Mouse (Mus musculus): ENCODE measurements at regions not wholly inside any gene's neighbourhood (a gene's known extent, or its start where the extent isn't known, plus 50 kb on each side); places are given as distances from the start of the nearest gene placed in this dataset.

GRCm38 (mm10) chr19:15736200-15736599 lies 210.9 kb downstream of the Psat1 start:
- no peak overlapping the region for H3K27ac ChIP-seq (ENCODE audit: low read depth, low read length)
- H3K4me3 ChIP-seq (ENCODE audit: low read depth, low read length) = no peak overlapping the region
- TF ChIP-seq CTCF (IDR thresholded peaks at IDR 0.05; ENCODE audit: low read depth) = no peak
- ATAC-seq = no peak
- no peaks in the 10 kb centered on the region for H3K4me1 ChIP-seq (replicated peaks; ENCODE audit: control insufficient read depth, insufficient read depth, low read length)
- WGBS = 86% methylated on average over 2 of the region's 2 CpGs
- H3K27me3 ChIP-seq (replicated peaks; ENCODE audit: control insufficient read depth, insufficient read depth, low read length) = no peaks in the 10 kb centered on the region
- no peak overlapping the region for H3K9ac ChIP-seq (ENCODE audit: low read depth, low read length)
- no peaks in the 10 kb centered on the region for H3K9me3 ChIP-seq (ENCODE audit: control insufficient read depth)
- H3K4me2 ChIP-seq (replicated peaks; ENCODE audit: low read depth) = no peak overlapping the region
- H3K36me3 ChIP-seq (ENCODE audit: control insufficient read depth, insufficient read depth) = no peaks in the 10 kb centered on the region

GRCm38 (mm10) chr19:15726785-15727406 lies 220.2 kb downstream of the Psat1 start:
- no peaks in the 10 kb centered on the region for H3K9me3 ChIP-seq (ENCODE audit: control insufficient read depth)
- H3K9ac ChIP-seq (ENCODE audit: low read depth, low read length) = no peak overlapping the region
- H3K4me1 ChIP-seq (replicated peaks; ENCODE audit: control insufficient read depth, insufficient read depth, low read length) = no peaks in the 10 kb centered on the region
- no peak overlapping the region for H3K4me3 ChIP-seq (ENCODE audit: low read depth, low read length)
- no peak for TF ChIP-seq CTCF (IDR thresholded peaks at IDR 0.05; ENCODE audit: low read depth)
- no peaks in the 10 kb centered on the region for H3K27me3 ChIP-seq (replicated peaks; ENCODE audit: control insufficient read depth, insufficient read depth, low read length)
- H3K27ac ChIP-seq (ENCODE audit: low read depth, low read length) = no peak overlapping the region
- no peak overlapping the region for H3K4me2 ChIP-seq (replicated peaks; ENCODE audit: low read depth)
- no peaks in the 10 kb centered on the region for H3K36me3 ChIP-seq (ENCODE audit: control insufficient read depth, insufficient read depth)
- no peak for ATAC-seq
- WGBS = 77% methylated on average over 13 of the region's 13 CpGs

- Histone ChIP-seq H3K27ac (ENCODE audit: low read depth, low read length) (no peak overlapping the region), H3K36me3 (ENCODE audit: control insufficient read depth, insufficient read depth) (no peaks in the 10 kb centered on the region), H3K4me3 (ENCODE audit: low read depth, low read length) (no peak overlapping the region), H3K4me2 (replicated peaks; ENCODE audit: low read depth) (no peak overlapping the region), H3K9me3 (ENCODE audit: control insufficient read depth) (no peaks in the 10 kb centered on the region), H3K9ac (ENCODE audit: low read depth, low read length) (no peak overlapping the region), H3K27me3 (replicated peaks; ENCODE audit: control insufficient read depth, insufficient read depth, low read length) (no peaks in the 10 kb centered on the region), H3K4me1 (replicated peaks; ENCODE audit: control insufficient read depth, insufficient read depth, low read length) (no peaks in the 10 kb centered on the region)
- 71% methylated on average over 3 of the region's 3 CpGs for WGBS
- ATAC-seq = no peak
- no peak for TF ChIP-seq CTCF (IDR thresholded peaks at IDR 0.05; ENCODE audit: low read depth)
Measured at GRCm38 (mm10) chr19:15692379-15693023, 254.6 kb downstream of the Psat1 start.

- H3K4me2 ChIP-seq (replicated peaks; ENCODE audit: low read depth) = no peak overlapping the region
- no peaks in the 10 kb centered on the region for H3K36me3 ChIP-seq (ENCODE audit: control insufficient read depth, insufficient read depth)
- no peak overlapping the region for H3K4me3 ChIP-seq (ENCODE audit: low read depth, low read length)
- ATAC-seq = no peak
- H3K4me1 ChIP-seq (replicated peaks; ENCODE audit: control insufficient read depth, insufficient read depth, low read length) = no peaks in the 10 kb centered on the region
- H3K9ac ChIP-seq (ENCODE audit: low read depth, low read length) = no peak overlapping the region
- WGBS = 82% methylated on average over 6 of the region's 6 CpGs
- H3K27me3 ChIP-seq (replicated peaks; ENCODE audit: control insufficient read depth, insufficient read depth, low read length) = no peaks in the 10 kb centered on the region
- H3K9me3 ChIP-seq (ENCODE audit: control insufficient read depth) = no peaks in the 10 kb centered on the region
- H3K27ac ChIP-seq (ENCODE audit: low read depth, low read length) = no peak overlapping the region
- no peak for TF ChIP-seq CTCF (IDR thresholded peaks at IDR 0.05; ENCODE audit: low read depth)
Measured at GRCm38 (mm10) chr19:15669996-15670395, 277.1 kb downstream of the Psat1 start.

GRCm38 (mm10) chr19:15669541-15669940 lies 277.6 kb downstream of the Psat1 start:
- 88% methylated on average over 7 of the region's 7 CpGs for WGBS
- no peaks in the 10 kb centered on the region for H3K9me3 ChIP-seq (ENCODE audit: control insufficient read depth)
- no peaks in the 10 kb centered on the region for H3K27me3 ChIP-seq (replicated peaks; ENCODE audit: control insufficient read depth, insufficient read depth, low read length)
- no peak overlapping the region for H3K4me3 ChIP-seq (ENCODE audit: low read depth, low read length)
- no peak for TF ChIP-seq CTCF (IDR thresholded peaks at IDR 0.05; ENCODE audit: low read depth)
- no peak overlapping the region for H3K9ac ChIP-seq (ENCODE audit: low read depth, low read length)
- no peak overlapping the region for H3K27ac ChIP-seq (ENCODE audit: low read depth, low read length)
- no peaks in the 10 kb centered on the region for H3K4me1 ChIP-seq (replicated peaks; ENCODE audit: control insufficient read depth, insufficient read depth, low read length)
- H3K36me3 ChIP-seq (ENCODE audit: control insufficient read depth, insufficient read depth) = no peaks in the 10 kb centered on the region
- no peak for ATAC-seq
- H3K4me2 ChIP-seq (replicated peaks; ENCODE audit: low read depth) = no peak overlapping the region

GRCm38 (mm10) chr19:15668624-15669016 lies 278.5 kb downstream of the Psat1 start:
- Histone ChIP-seq H3K4me3 (ENCODE audit: low read depth, low read length) (no peak overlapping the region), H3K9me3 (ENCODE audit: control insufficient read depth) (no peaks in the 10 kb centered on the region), H3K4me1 (replicated peaks; ENCODE audit: control insufficient read depth, insufficient read depth, low read length) (no peaks in the 10 kb centered on the region), H3K27ac (ENCODE audit: low read depth, low read length) (no peak overlapping the region), H3K27me3 (replicated peaks; ENCODE audit: control insufficient read depth, insufficient read depth, low read length) (no peaks in the 10 kb centered on the region), H3K36me3 (ENCODE audit: control insufficient read depth, insufficient read depth) (no peaks in the 10 kb centered on the region), H3K4me2 (replicated peaks; ENCODE audit: low read depth) (no peak overlapping the region), H3K9ac (ENCODE audit: low read depth, low read length) (no peak overlapping the region)
- no peak for TF ChIP-seq CTCF (IDR thresholded peaks at IDR 0.05; ENCODE audit: low read depth)
- no peak for ATAC-seq
